Mouse (Mus musculus): ENCODE measurements around the gene Cryge. TPM values are rescaled to one million over a fixed set of nuclear protein-coding genes. Genes with fewer than 3 reads are reported as not detected.

The Cryge gene
- polyA plus RNA-seq, 1 experiment from 2014 or later: not detected

Other genes starting within 250 kb of the Cryge start
- gene Plekhm3, start 94.3 kb downstream of the Cryge start, polyA plus RNA-seq (2015; fragmentation: Nextera tagmentation; extraction: Ambion mirVana): 4.9 and 5.0 TPM in 2 replicates
- 0.51 and 0.81 TPM in 2 replicates for gene Akr1cl, start 18.4 kb downstream of the Cryge start, polyA plus RNA-seq (2015; fragmentation: Nextera tagmentation; extraction: Ambion mirVana)
- not detected in 2 replicates for gene Crygd, start 12.3 kb upstream of the Cryge start, polyA plus RNA-seq (2015; fragmentation: Nextera tagmentation; extraction: Ambion mirVana)
- not detected in 2 replicates for gene Crygc, start 22.5 kb upstream of the Cryge start, polyA plus RNA-seq (2015; fragmentation: Nextera tagmentation; extraction: Ambion mirVana)
- gene Crygb, start 31.1 kb upstream of the Cryge start, polyA plus RNA-seq (2015; fragmentation: Nextera tagmentation; extraction: Ambion mirVana): not detected in 2 replicates
- gene Cryga, start 52.2 kb upstream of the Cryge start, polyA plus RNA-seq (2015; fragmentation: Nextera tagmentation; extraction: Ambion mirVana): not detected in 2 replicates
- not detected in 2 replicates for gene Gm28845, start 68.4 kb upstream of the Cryge start, polyA plus RNA-seq (2015; fragmentation: Nextera tagmentation; extraction: Ambion mirVana)
- 0.17 TPM in 1 of 2 replicates, not detected in the other for gene D630023F18Rik, start 72.1 kb upstream of the Cryge start, polyA plus RNA-seq (2015; fragmentation: Nextera tagmentation; extraction: Ambion mirVana)
- 159 and 172 TPM in 2 replicates for gene Idh1, start 135.4 kb upstream of the Cryge start, polyA plus RNA-seq (2015; fragmentation: Nextera tagmentation; extraction: Ambion mirVana)
- gene Pikfyve, start 135.5 kb upstream of the Cryge start, polyA plus RNA-seq (2015; fragmentation: Nextera tagmentation; extraction: Ambion mirVana): 7.4 and 7.8 TPM in 2 replicates
- not detected in 2 replicates for gene Pth2r, start 230.9 kb upstream of the Cryge start, polyA plus RNA-seq (2015; fragmentation: Nextera tagmentation; extraction: Ambion mirVana)